ENCODE assay signal across 17 mouse cellular contexts in genomic region chr2:35756467-35756866, GRCm38 (mm10).
DNase-seq lines count a peak whose midpoint lies in the region; ATAC-seq and TF ChIP-seq lines count a peak whose summit lies in the region.
"Had no signal": no experiment of that assay in that cellular context is flagged by ENCODE, and none has a peak within 500 bp of the region (broad histone marks: within the 10 kb centered on the region; RNA-seq: fewer than 3 reads in every experiment).

No protein-coding gene starts in this region.

- DNase-seq in heart, postnatal 14 days: peak; percentile 17 to 22
- no peak for DNase-seq in heart, postnatal 25 days (ENCODE audit: low spot score)
- peak; percentile 69 for DNase-seq in A20 (ENCODE audit: low read depth, low spot score)
- DNase-seq in CH12.LX (ENCODE audit: extremely low read depth): peak; percentile 90
- DNase-seq in T-cell, adult 2 months (ENCODE audit: low spot score): no peak
- no peak for DNase-seq in kidney, adult 11 months
- DNase-seq: adrenal gland, adult 2 months; cerebellum, postnatal 36 days; lung, postnatal 36 days; retina, postnatal 1 day; thymus, adult 18-20 months had no signal

- peak overlapping the region; percentile 34; the same call in 1 of the 2 replicates for H3K4me2 ChIP-seq in CH12.LX (ENCODE audit: insufficient read depth, low read depth, poor library complexity, severe bottlenecking)
- H3K4me2 ChIP-seq: embryonic facial prominence, embryonic 12.5 days; hindbrain, embryonic 14.5 days; liver, embryonic 11.5 days had no signal

- no peak overlapping the region for H3K4me3 ChIP-seq in CH12.LX (replicated peaks in 1 of 3; ENCODE audit: low read depth in 2 of 3, low read length in 2 of 3, poor library complexity in 1 of 3)
- H3K4me3 ChIP-seq: embryonic facial prominence, embryonic 12.5 days had no signal

- TF ChIP-seq RAD21 in CH12.LX (IDR thresholded peaks at IDR 0.05; ENCODE audit: low read depth, low read length): peak; percentile 2

- peaks cover 29 to 65% of the 10 kb centered on the region in 2 experiments for H3K4me1 ChIP-seq in CH12.LX (ENCODE audit: control insufficient read depth in 1 of 2, insufficient read depth in 2 of 2)
- H3K4me1 ChIP-seq: embryonic facial prominence, embryonic 12.5 days had no signal

- no peak for TF ChIP-seq CTCF in CH12.LX (conservative IDR thresholded peaks at IDR 0.05 in 1 of 2, IDR thresholded peaks at IDR 0.05 in 1 of 2; ENCODE audit: low read depth in 2 of 2, low read length in 2 of 2)

- TF ChIP-seq POLR2A in CH12.LX (IDR thresholded peaks at IDR 0.05; ENCODE audit: low read depth, low read length): no peak

- H3K27ac ChIP-seq in CH12.LX (ENCODE audit: insufficient read depth, low read depth): no peak overlapping the region
- H3K27ac ChIP-seq: embryonic facial prominence, embryonic 12.5 days; hindbrain, embryonic 14.5 days had no signal

- no peaks in the 10 kb centered on the region for H3K79me2 ChIP-seq in CH12.LX (replicated peaks; ENCODE audit: control insufficient read depth, extremely low read depth, insufficient read depth, poor library complexity, severe bottlenecking)

- ATAC-seq in megakaryocyte progenitor cell, adult 5-6 weeks (replicated peaks; ENCODE audit: poor library complexity): peak; percentile 95
- ATAC-seq: intestine, postnatal 0 days; midbrain, embryonic 16.5 days had no signal

- no peaks in the 10 kb centered on the region for H3K36me3 ChIP-seq in CH12.LX (replicated peaks in 1 of 2; ENCODE audit: control insufficient read depth in 1 of 2, insufficient read depth in 1 of 2, low read length in 1 of 2)
- H3K36me3 ChIP-seq: embryonic facial prominence, embryonic 12.5 days had no signal

- intact Hi-C loops in heart, postnatal 14 days (cut with DNase I): no loop called here
- intact Hi-C loops in heart, postnatal 25 days (cut with DNase I): no loop called here

- no peaks in the 10 kb centered on the region for H3K9me3 ChIP-seq in CH12.LX (replicated peaks; ENCODE audit: low read length)
- H3K9me3 ChIP-seq: embryonic facial prominence, embryonic 12.5 days had no signal

- TF ChIP-seq EP300 in CH12.LX (IDR thresholded peaks at IDR 0.05; ENCODE audit: low read length): peak; percentile 90

- H3K9ac ChIP-seq in CH12.LX (ENCODE audit: insufficient read depth, low read depth): no peak overlapping the region
- H3K9ac ChIP-seq: embryonic facial prominence, embryonic 12.5 days; hindbrain, embryonic 14.5 days had no signal

- dilution Hi-C loops in CH12.LX (cut with MboI; ENCODE audit: extremely low pct_ligation_motif_present, extremely low pct_unique_long_range_greater_than_20kb, low sequenced_read_pairs): no loop called here

- peaks cover 2% of the 10 kb centered on the region for H3K27me3 ChIP-seq in CH12.LX (replicated peaks)
- H3K27me3 ChIP-seq: embryonic facial prominence, embryonic 12.5 days had no signal

- in situ Hi-C loops in CH12.LX (cut with MboI; ENCODE audit: low pct_ligation_motif_present, low pct_unique_long_range_greater_than_20kb, low sequenced_read_pairs): no loop called here

TF ChIP-seq in CH12.LX, 34 proteins besides CTCF, POLR2A, EP300 and RAD21:
- no peak for TF ChIP-seq MAFK (IDR thresholded peaks at IDR 0.05; ENCODE audit: insufficient replicate concordance, low read length)
- no peak for TF ChIP-seq JUND (conservative IDR thresholded peaks at IDR 0.05; ENCODE audit: low read depth, low read length)
- no peak for TF ChIP-seq USF1 (IDR thresholded peaks at IDR 0.05; ENCODE audit: low read depth, low read length)
- TF ChIP-seq POLR2AphosphoS2 (IDR thresholded peaks at IDR 0.05; ENCODE audit: low read depth, low read length): no peak
- no peak for TF ChIP-seq E2F4 (IDR thresholded peaks at IDR 0.05; ENCODE audit: insufficient replicate concordance, low read depth, low read length)
- TF ChIP-seq UBTF (IDR thresholded peaks at IDR 0.05; ENCODE audit: low read depth, low read length): peak; percentile 85; the same call in 1 of the 2 replicates
- TF ChIP-seq NRF1 (IDR thresholded peaks at IDR 0.05; ENCODE audit: low read depth, low read length): peak; percentile 78
- peak; percentile 53; the same call in 1 of the 2 replicates for TF ChIP-seq RCOR1 (conservative IDR thresholded peaks at IDR 0.05; ENCODE audit: low read depth, low read length)
- peak; percentile 33; the same call in 1 of the 2 replicates for TF ChIP-seq CHD2 (IDR thresholded peaks at IDR 0.05; ENCODE audit: low read length)
- no peak for TF ChIP-seq ZMIZ1 (IDR thresholded peaks at IDR 0.05; ENCODE audit: low read depth, low read length)
- peak; percentile 53; the same call in 1 of the 2 replicates for TF ChIP-seq TBP (conservative IDR thresholded peaks at IDR 0.05; ENCODE audit: low read depth, low read length)
- TF ChIP-seq ZNF384 (IDR thresholded peaks at IDR 0.05; ENCODE audit: low read depth, low read length): no peak
- no peak for TF ChIP-seq NELFE (IDR thresholded peaks at IDR 0.05; ENCODE audit: low read depth, low read length)
- TF ChIP-seq USF2 (conservative IDR thresholded peaks at IDR 0.05; ENCODE audit: low read depth, low read length): no peak
- TF ChIP-seq MEF2A (IDR thresholded peaks at IDR 0.05; ENCODE audit: borderline replicate concordance, low read depth, low read length): peak; percentile 67
- TF ChIP-seq SIN3A (IDR thresholded peaks at IDR 0.05; ENCODE audit: low read length): peak; percentile 42; the same call in 1 of the 2 replicates
- TF ChIP-seq HCFC1 (IDR thresholded peaks at IDR 0.05; ENCODE audit: low read depth, low read length): no peak
- TF ChIP-seq ZC3H11A (IDR thresholded peaks at IDR 0.05; ENCODE audit: low read depth, low read length): no peak
- no peak for TF ChIP-seq JUN (IDR thresholded peaks at IDR 0.05; ENCODE audit: insufficient read depth, low read depth, low read length)
- no peak; the same call in 1 of the 2 replicates for TF ChIP-seq MXI1 (IDR thresholded peaks at IDR 0.05; ENCODE audit: low read depth, low read length)
- TF ChIP-seq BHLHE40 (IDR thresholded peaks at IDR 0.05; ENCODE audit: low read depth, low read length): peak; percentile 92
- TF ChIP-seq KAT2A (IDR thresholded peaks at IDR 0.05; ENCODE audit: insufficient replicate concordance, low read length): no peak
- peak; percentile 84 for TF ChIP-seq TCF12 (IDR thresholded peaks at IDR 0.05; ENCODE audit: low read depth, low read length)
- no peak for TF ChIP-seq ZKSCAN1 (IDR thresholded peaks at IDR 0.05; ENCODE audit: borderline replicate concordance, low read depth, low read length)
- peak; percentile 94 for TF ChIP-seq IRF4 (IDR thresholded peaks at IDR 0.05; ENCODE audit: low read depth, low read length)
- TF ChIP-seq CHD1 (IDR thresholded peaks at IDR 0.05; ENCODE audit: low read depth, low read length): no peak
- TF ChIP-seq MAZ (IDR thresholded peaks at IDR 0.05; ENCODE audit: low read depth, low read length): no peak
- TF ChIP-seq SMC3 (IDR thresholded peaks at IDR 0.05; ENCODE audit: low read depth, low read length): peak; percentile 21; the same call in 1 of the 2 replicates
- TF ChIP-seq GABPA (IDR thresholded peaks at IDR 0.05; ENCODE audit: insufficient replicate concordance, low read depth, low read length): no peak
- 0 out of 2 replicates have a peak, but pooled peaks have one; percentile 2 for TF ChIP-seq ELF1 (IDR thresholded peaks at IDR 0.05; ENCODE audit: low read depth, low read length)
- no peak; the same call in 1 of the 2 replicates for TF ChIP-seq MAX (IDR thresholded peaks at IDR 0.05; ENCODE audit: low read length)
- no peak for TF ChIP-seq PAX5 (IDR thresholded peaks at IDR 0.05; ENCODE audit: low read length)
- no peak for TF ChIP-seq MYC (IDR thresholded peaks at IDR 0.05; ENCODE audit: low read depth, low read length)
- peak; percentile 80 for TF ChIP-seq ETS1 (conservative IDR thresholded peaks at IDR 0.05; ENCODE audit: low read depth, low read length)

Comparison
In these comparisons a context has a peak if more than half of its experiments do, and no peak if none do; other contexts are left out.
1. DNase-seq: peak in heart, postnatal 14 days (2 of 2), A20 (single experiment) and CH12.LX (single experiment); none in heart, postnatal 25 days (single experiment), T-cell, adult 2 months (single experiment) and kidney, adult 11 months (single experiment).